8 mouse cellular contexts compared by ENCODE assay signal in genomic region chr4:41760288-41760721, GRCm38 (mm10). TPM values are rescaled to one million over a fixed set of nuclear protein-coding genes. Genes with fewer than 3 reads are reported as not detected.
A peak's percentile ranks its signal among the peaks of the same experiment; 100 is the strongest.
DNase-seq lines count a peak whose midpoint lies in the region; ATAC-seq and TF ChIP-seq lines count a peak whose summit lies in the region.

No protein-coding gene starts in this region.

- peak; percentile 77 for DNase-seq in Patski (ENCODE audit: low read depth, low spot score)
- DNase-seq in cerebellum, adult 18-20 months: peak; percentile 89 to 90
- peak; percentile 95 for DNase-seq in heart, postnatal 4 days
- peak; percentile 69 to 75 for DNase-seq in layer of hippocampus, adult 8-10 months (ENCODE audit: low spot score in 2 of 2)
- DNase-seq in lung, postnatal 0 days (ENCODE audit: low spot score): peak; percentile 98
- peak; percentile 91 for DNase-seq in ovary, postnatal 36 days (ENCODE audit: low spot score)
- DNase-seq in thymus, postnatal 4 days: peak; percentile 85

- H3K9me3 ChIP-seq in forebrain, embryonic 15.5 days: no peaks in the 10 kb centered on the region
- no peaks in the 10 kb centered on the region for H3K9me3 ChIP-seq in lung, postnatal 0 days (ENCODE audit: low read length)

- peak; percentile 92 for ATAC-seq in Patski
- ATAC-seq in forebrain, embryonic 15.5 days (replicated peaks): peak; percentile 66
- peak; percentile 95 for ATAC-seq in lung, postnatal 0 days

- in situ Hi-C loops in Patski (cut with MboI; ENCODE audit: low pct_unique_long_range_greater_than_20kb): no loop called here

- CTCF ChIA-PET in Patski (lab: Charles Lee): interaction anchor here (1.3 kb wide), 1 partner anchor 18 kb away, joined by 3 read pairs; no protein-coding TSS in a partner anchor

- POLR2A ChIA-PET in Patski (lab: Charles Lee): no interaction called here

- peak overlapping the region; percentile 43 for H3K4me2 ChIP-seq in forebrain, embryonic 15.5 days (replicated peaks)
- peak overlapping the region; percentile 57 for H3K4me2 ChIP-seq in lung, postnatal 0 days (replicated peaks; ENCODE audit: low read depth, low read length)

- H3K27me3 ChIP-seq in Patski: no peaks in the 10 kb centered on the region
- no peaks in the 10 kb centered on the region for H3K27me3 ChIP-seq in forebrain, embryonic 15.5 days
- no peaks in the 10 kb centered on the region for H3K27me3 ChIP-seq in lung, postnatal 0 days (replicated peaks; ENCODE audit: insufficient read depth, low read length)

- H3K36me3 ChIP-seq in forebrain, embryonic 15.5 days: no peaks in the 10 kb centered on the region
- H3K36me3 ChIP-seq in lung, postnatal 0 days (ENCODE audit: insufficient read depth, low read length): no peaks in the 10 kb centered on the region

- 0 out of 2 replicates have a peak overlapping the region, but pooled peaks have one; percentile 1 for H3K27ac ChIP-seq in forebrain, embryonic 15.5 days (replicated peaks)
- H3K27ac ChIP-seq in lung, postnatal 0 days (ENCODE audit: low read length): peak overlapping the region; percentile 92

- TF ChIP-seq EP300 in lung, postnatal 0 days (IDR thresholded peaks at IDR 0.05): 0 out of 2 replicates have a peak, but pooled peaks have one; percentile 9

- peaks cover 37% of the 10 kb centered on the region for H3K4me1 ChIP-seq in forebrain, embryonic 15.5 days
- peaks cover 17% of the 10 kb centered on the region; the same call in 1 of the 2 replicates for H3K4me1 ChIP-seq in lung, postnatal 0 days (ENCODE audit: insufficient read depth, low read depth, low read length)

- H3K4me3 ChIP-seq in forebrain, embryonic 15.5 days: peak overlapping the region; percentile 32
- H3K4me3 ChIP-seq in lung, postnatal 0 days (ENCODE audit: low read depth, low read length): peak overlapping the region; percentile 41

- H3K9ac ChIP-seq in forebrain, embryonic 15.5 days (replicated peaks): peak overlapping the region; percentile 29; the same call in 1 of the 2 replicates
- peak overlapping the region; percentile 46 for H3K9ac ChIP-seq in lung, postnatal 0 days (replicated peaks; ENCODE audit: low read depth)

- TF ChIP-seq CTCF in Patski (IDR thresholded peaks at IDR 0.05): no peak
- peak; percentile 50 for TF ChIP-seq CTCF in lung, postnatal 0 days (IDR thresholded peaks at IDR 0.05)

- WGBS in forebrain, embryonic 15.5 days: under 1% methylated on average over 15 of the region's 15 CpGs
- 0% methylated on average over 13 of the region's 15 CpGs for WGBS in lung, postnatal 0 days

RNA-seq across cellular contexts. Expression of gene Sigmar1, which starts 4.3 kb away (rescaled TPM):
- 44.4 TPM for polyA plus RNA-seq in Patski (2021)
- 46.3 and 46.5 TPM in 2 replicates for polyA plus RNA-seq in forebrain, embryonic 15.5 days (2015; fragmentation: Nextera tagmentation; extraction: Ambion mirVana)
- total RNA-seq in heart, postnatal 4 days (2021): 10 to 100 TPM; 26.8 to 28.9 TPM
- total RNA-seq in layer of hippocampus, adult 8-10 months (2022): 10 to 100 TPM; 37.7 to 46.8 (median 40.6) TPM
- polyA plus RNA-seq in lung, postnatal 0 days (2015; fragmentation: Nextera tagmentation; extraction: Ambion mirVana): 43.3 and 43.7 TPM in 2 replicates

RNA-seq across cellular contexts. Expression of gene Galt, which starts 5.3 kb away (rescaled TPM):
- polyA plus RNA-seq in Patski (2021): 28.4 TPM
- 22.7 and 23.5 TPM in 2 replicates for polyA plus RNA-seq in forebrain, embryonic 15.5 days (2015; fragmentation: Nextera tagmentation; extraction: Ambion mirVana)
- 10 to 100 TPM; 53.4 to 58.8 TPM for total RNA-seq in heart, postnatal 4 days (2021)
- 10 to 100 TPM; 52.0 to 67.1 (median 53.6) TPM for total RNA-seq in layer of hippocampus, adult 8-10 months (2022)
- 34.3 and 39.7 TPM in 2 replicates for polyA plus RNA-seq in lung, postnatal 0 days (2015; fragmentation: Nextera tagmentation; extraction: Ambion mirVana)

RNA-seq across cellular contexts. Expression of gene Ccl27a, which starts 13.7 kb away (rescaled TPM):
- polyA plus RNA-seq in Patski (2021): 17.9 TPM
- 213 and 219 TPM in 2 replicates for polyA plus RNA-seq in forebrain, embryonic 15.5 days (2015; fragmentation: Nextera tagmentation; extraction: Ambion mirVana)
- total RNA-seq in heart, postnatal 4 days (2021): 10 to 100 TPM; 24.7 to 34.9 TPM
- total RNA-seq in layer of hippocampus, adult 8-10 months (2022): 100 to 1,000 TPM; 121 to 139 (median 130) TPM
- polyA plus RNA-seq in lung, postnatal 0 days (2015; fragmentation: Nextera tagmentation; extraction: Ambion mirVana): 23.7 and 24.5 TPM in 2 replicates

RNA-seq across cellular contexts. Expression of gene Arid3c, which starts 29.4 kb away (rescaled TPM):
- 0.04 TPM for polyA plus RNA-seq in Patski (2021)
- 0.13 and 0.18 TPM in 2 replicates for polyA plus RNA-seq in forebrain, embryonic 15.5 days (2015; fragmentation: Nextera tagmentation; extraction: Ambion mirVana)
- total RNA-seq in heart, postnatal 4 days (2021): not detected
- total RNA-seq in layer of hippocampus, adult 8-10 months (2022): not detected
- 0.06 TPM in 1 of 2 replicates, not detected in the other for polyA plus RNA-seq in lung, postnatal 0 days (2015; fragmentation: Nextera tagmentation; extraction: Ambion mirVana)

RNA-seq across cellular contexts. Expression of gene Dctn3, which starts 37.3 kb away (rescaled TPM):
- 116 TPM for polyA plus RNA-seq in Patski (2021)
- polyA plus RNA-seq in forebrain, embryonic 15.5 days (2015; fragmentation: Nextera tagmentation; extraction: Ambion mirVana): 304 and 307 TPM in 2 replicates
- total RNA-seq in heart, postnatal 4 days (2021): 10 to 100 TPM; 77.5 to 86.9 TPM
- total RNA-seq in layer of hippocampus, adult 8-10 months (2022): 100 to 1,000 TPM; 141 to 156 (median 152) TPM
- polyA plus RNA-seq in lung, postnatal 0 days (2015; fragmentation: Nextera tagmentation; extraction: Ambion mirVana): 143 and 151 TPM in 2 replicates

Comparison
In these comparisons a context has a peak if more than half of its experiments do, and no peak if none do; other contexts are left out.
1. Peak in every context shown above with its lines: DNase-seq, ATAC-seq, H3K4me3 ChIP-seq and H3K27ac ChIP-seq.